Mouse (Mus musculus) heart, postnatal 10 days (tissue): ENCODE data around the gene Apoe. TPM values are rescaled to one million over a fixed set of nuclear protein-coding genes. Genes with fewer than 3 reads are reported as not detected.

Experiments used
- DNase-seq, 2 experiments: peaks; one replicate each; pipeline ENCODE4 v3.0.0; 2021
- intact Hi-C: fragments of 180-260 bp; cut with DNase I; formaldehyde crosslinking; loops from one replicate; pipeline ENCODE4 v1.15.1; 2025
- total RNA-seq, 2 experiments: library from RNA; stranded (reverse); gene quantifications; 2 replicates each; pipeline ENCODE4 v1.2.3; 2021

Gene Apoe
- total RNA-seq, 2 experiments from 2014 or later = 268 to 276 TPM

DNA sequence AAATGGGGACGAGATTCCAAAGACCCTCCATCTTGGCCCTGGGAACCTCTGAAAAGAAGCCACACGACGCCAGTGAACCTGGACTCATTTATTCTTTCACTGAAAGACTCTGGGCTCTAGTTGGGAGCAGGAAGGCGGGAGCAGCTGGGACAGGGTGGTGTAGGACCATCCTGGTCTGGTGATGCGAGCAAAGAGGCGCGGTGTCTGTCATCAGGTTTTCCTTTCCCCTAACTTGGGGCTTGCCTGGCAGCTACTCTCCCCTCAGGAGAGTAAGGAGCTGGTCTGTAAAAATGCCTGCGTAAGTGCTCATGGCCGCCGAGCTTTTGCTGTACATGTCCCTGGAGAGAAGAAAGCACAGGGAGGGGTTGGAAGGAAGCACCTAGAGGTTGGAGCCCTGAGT, 27.5 kb downstream of the Apoe start:
- no peak for DNase-seq

DNA sequence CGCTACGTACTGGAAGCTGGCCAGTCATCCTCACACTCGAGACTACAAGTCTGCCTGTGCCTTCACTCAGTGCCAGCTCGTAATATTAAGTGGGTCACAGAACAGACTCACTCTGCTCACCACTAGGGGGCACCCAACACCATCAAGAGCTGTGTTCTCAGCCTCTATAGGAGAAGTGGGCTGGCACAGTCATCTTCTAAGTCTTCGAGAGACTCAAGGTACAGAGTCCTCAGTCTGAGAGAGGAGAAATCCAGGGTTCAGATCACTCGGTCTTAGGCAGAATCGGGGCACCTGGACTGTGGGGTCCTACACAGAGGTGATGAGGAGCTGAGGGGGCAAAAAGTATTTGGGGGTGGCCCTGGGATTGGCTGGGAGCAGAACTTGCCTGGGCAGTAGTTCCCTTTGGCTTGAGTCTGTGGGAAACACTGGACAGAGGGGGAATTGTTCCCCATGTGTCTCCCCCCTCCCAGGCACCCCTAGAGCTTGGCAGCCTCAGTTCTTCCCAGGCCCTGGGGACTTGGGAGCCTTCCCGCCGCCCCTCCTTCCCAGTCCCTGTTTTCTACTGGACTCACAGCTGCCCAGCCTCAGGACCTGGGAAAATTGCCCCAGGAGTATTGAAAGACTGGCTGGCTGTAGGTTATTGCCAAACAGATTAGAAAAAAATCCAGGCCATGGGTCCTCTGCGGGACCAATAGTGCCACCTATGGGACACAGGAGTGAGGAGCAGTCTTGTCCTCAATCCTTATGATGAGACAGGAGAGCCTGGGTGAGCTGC, 29.9 kb downstream of the Apoe start:
- DNase-seq = peak; percentile 95 to 97
- intact Hi-C loops = loop anchor here (1.0 to 2.0 kb wide), 4 partner anchors 32 to 120 kb away; no protein-coding TSS in a partner anchor

More for the DNA sequence above, 27.5 kb downstream of the Apoe start:
- intact Hi-C loops = no loop called here

DNA sequence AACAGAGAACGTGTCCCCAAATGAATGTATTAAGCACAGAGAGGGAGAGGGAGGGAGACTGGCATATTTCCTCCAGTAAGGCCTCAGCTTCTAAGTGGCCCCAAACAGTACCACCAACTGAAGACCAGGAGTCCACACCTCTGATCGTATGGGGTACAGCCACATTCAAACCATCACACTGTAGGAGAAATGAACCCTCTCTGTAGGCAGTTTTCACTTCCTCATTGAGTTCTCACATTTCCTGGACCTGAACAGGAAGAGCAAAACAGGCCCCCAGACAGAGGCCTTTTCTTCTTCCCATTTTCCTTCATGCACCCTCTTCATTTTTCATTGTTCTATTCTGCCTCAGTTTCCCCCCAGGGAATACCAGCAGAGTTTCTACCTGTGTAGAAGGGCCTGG, 31.6 kb downstream of the Apoe start:
- no peak for DNase-seq
- intact Hi-C loops = no loop called here

DNA sequence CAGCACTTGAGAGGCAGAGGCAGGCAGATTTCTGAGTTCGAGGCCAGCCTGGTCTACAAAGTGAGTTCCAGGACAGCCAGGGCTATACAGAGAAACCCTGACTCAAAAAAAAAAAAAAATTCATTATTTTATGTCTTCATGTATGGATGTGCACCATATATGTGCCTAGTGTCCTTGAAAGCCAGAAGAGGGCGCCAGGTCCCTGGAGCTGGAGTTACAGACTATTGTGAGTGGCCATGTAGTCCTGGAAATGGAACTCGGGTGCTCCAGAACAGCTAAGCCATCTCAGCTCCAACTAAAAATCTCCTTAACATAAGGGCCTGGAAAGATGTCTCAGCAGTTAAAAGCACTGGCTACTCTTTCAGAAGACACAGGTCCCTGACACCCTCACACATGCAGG, 32.2 kb downstream of the Apoe start:
- intact Hi-C loops = loop anchor here (1.0 kb wide), 1 partner anchor 206 kb away; no protein-coding TSS in a partner anchor
- DNase-seq = no peak

DNA sequence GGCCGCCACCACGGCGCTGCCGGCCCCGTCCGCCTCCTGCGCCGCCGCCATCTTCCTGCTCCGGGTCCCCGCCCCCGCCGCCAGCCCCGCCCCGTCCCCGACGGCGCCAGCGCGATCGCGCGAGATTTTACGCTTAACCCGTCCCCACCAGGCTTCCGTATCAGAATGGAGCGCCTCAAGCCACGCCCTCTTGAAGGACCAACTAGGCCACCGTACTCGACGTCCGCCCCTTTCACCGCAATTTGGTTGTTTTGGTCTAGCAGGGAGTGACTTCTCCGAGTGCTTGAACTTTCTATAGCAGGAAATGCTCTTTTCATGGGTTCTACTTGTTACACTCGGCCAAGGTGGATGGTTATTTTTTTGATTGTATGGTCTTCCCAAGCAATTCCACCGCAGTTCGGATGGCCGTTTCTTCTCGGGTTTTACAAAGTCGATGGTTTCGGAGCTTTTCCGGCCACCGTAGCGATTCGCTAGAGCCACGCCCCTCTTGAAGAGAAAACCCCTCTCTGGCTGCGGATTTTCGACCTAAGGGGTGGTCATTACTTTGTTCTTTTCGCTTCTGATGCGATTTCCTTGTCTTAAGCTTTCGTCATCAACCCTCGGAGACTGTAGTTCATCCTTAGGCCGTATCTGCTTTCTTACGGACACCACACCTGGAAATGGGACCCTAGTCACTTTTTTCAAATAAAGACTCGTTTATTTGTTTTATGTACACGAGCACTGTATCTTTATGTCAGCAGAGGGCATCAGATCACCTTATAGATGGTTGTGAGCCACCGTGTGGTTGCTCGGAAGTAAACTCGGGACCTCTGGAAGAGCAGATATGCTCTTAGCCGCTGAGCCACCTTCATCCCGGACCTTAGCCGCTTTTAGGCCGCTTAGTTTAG, 33.8 kb downstream of the Apoe start, which contains the start of gene Clptm1:
Gene Clptm1 (minus strand): TSS at position 79 of the 887 bp plus-strand sequence.
- intact Hi-C loops = no loop called here
- peak; percentile 98 for DNase-seq

DNA sequence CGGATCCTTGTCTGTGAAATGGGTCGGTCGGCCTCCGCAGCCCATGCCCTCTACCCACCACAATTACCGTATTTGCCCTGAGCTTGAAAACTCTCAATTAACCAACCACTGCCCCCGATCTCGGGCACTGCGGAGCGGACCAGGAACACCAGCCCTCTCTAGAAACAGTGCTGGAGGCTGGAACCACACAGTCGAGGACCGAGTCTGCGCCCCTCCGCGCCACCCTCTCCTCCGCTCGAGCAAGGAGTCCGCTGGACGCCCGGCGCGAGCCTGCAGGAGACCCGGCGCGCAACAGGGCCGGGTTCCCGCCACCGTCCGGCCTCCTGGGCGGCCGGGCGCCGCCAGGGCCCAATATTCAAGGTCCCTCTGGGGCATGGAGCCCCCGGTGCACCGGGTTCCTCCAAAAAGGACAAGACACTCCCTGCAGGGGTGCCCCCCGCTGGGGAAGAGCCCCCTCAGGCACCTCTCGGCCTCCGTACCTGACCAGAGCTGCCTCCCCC, 34.5 kb downstream of the Apoe start:
- no peak for DNase-seq
- intact Hi-C loops = no loop called here

DNA sequence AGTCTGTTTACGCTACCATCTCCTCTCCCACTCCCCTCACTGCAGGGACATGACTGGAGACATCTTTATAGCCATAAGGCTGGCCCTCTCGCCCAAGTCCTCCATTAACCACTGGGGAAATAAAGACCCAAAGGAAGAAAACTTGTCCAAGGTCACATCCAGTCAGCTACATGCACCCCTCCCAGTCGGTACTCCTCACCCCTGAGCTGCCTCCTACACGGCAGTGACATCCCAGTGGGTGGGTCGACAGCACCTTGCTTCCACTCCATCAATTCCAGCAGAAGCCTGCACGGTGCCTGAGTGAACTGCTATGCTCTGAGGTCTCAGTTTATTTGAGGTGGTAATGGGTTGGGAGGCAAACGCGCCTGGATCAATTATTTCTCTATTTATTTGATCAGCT, 35.0 kb downstream of the Apoe start:
- intact Hi-C loops = no loop called here

DNA sequence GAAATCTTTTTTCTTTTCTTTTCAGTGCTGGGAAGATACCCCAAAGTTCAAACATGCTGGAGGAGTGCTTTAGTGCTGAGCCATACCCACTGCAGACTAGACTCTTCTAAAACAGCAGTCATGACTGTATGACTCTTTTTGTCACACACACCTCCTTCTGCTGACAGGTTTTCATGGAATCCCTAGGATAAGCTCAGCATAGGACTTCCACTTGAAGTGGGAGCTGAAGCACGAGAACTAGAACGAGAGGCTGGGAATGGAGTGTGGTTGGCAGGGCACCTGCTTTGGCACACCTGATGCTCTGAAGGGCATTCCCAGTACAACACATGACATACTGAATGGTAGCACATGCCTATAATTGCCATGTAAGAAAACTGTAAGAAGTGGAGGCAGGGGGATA, 46.4 kb downstream of the Apoe start:
- intact Hi-C loops = no loop called here
- peak; percentile 84 to 85 for DNase-seq

More for the DNA sequence above, 35.0 kb downstream of the Apoe start:
- no peak for DNase-seq

DNA sequence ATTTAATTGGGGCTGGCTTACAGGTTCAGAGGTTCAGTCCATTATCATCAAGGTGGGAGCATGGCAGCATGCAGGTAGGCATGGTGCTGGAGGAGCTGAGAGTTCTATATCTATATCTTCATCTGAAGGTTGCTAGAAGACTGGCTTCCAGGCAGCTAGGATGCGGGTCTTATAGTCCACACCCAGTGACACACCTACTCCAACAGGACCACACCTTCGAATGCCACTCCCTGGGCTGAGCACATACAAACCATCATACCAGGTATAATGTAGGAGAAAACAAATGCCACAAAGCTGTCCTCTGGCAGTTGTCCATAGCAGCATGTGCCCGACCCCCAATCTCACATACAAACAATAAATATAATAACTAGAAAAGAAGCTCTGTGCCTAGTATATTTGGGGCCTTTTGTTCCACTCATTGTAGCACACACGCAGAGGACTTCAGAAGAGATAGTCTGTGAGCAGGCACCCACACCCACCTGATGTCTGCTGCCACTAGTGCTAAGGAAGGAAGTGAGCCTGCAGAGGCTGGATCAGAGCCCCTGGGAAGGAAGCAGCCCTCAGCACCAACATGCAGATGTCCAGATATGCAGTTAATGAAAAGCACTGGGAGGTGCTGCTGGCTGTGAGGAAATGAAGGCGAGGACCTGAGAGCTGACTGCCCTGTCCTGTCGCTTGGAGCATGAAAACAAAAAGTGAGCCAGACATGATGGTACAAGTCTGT, 47.8 kb downstream of the Apoe start:
- intact Hi-C loops = no loop called here
- DNase-seq = no peak

Other genes starting within 250 kb of the Apoe start
- 10 to 100 TPM; 26.6 to 26.8 TPM for gene Mark4, start 240.4 kb downstream of the Apoe start, total RNA-seq
- 1 to 10 TPM in 1 of 2 experiments, under 1 TPM in 1; 0.81 to 1.0 TPM for gene Exoc3l2, start 235.9 kb downstream of the Apoe start, total RNA-seq
- gene Bloc1s3, start 190.8 kb downstream of the Apoe start, total RNA-seq = 1 to 10 TPM; 2.3 to 3.2 TPM
- 10 to 100 TPM; 43.1 to 53.1 TPM for gene Trappc6a, start 190.8 kb downstream of the Apoe start, total RNA-seq
- gene Nkpd1, start 181.3 kb downstream of the Apoe start, total RNA-seq = not detected
- gene Ppp1r37, start 136.1 kb downstream of the Apoe start, total RNA-seq = 10 to 100 TPM; 43.1 to 46.2 TPM
- not detected for gene Zfp296, start 121.9 kb downstream of the Apoe start, total RNA-seq
- 10 to 100 TPM; 54.5 to 58.0 TPM for gene Gemin7, start 121.6 kb downstream of the Apoe start, total RNA-seq
- gene Clasrp, start 94.7 kb downstream of the Apoe start, total RNA-seq = 10 to 100 TPM; 24.1 to 29.5 TPM
- 10 to 100 TPM in 1 of 2 experiments, 1 to 10 TPM in 1; 9.4 to 12.0 TPM for gene Relb, start 69.8 kb downstream of the Apoe start, total RNA-seq
- gene Clptm1, start 34.2 kb downstream of the Apoe start, total RNA-seq = 100 to 1,000 TPM in 1 of 2 experiments, 10 to 100 TPM in 1; 95.2 to 102 TPM
- under 1 TPM in 1 of 2 experiments, not detected in 1; 0.60 TPM for gene Apoc2, start 21.2 kb downstream of the Apoe start, total RNA-seq
- gene Gm44805, start 17.8 kb downstream of the Apoe start, total RNA-seq = not detected
- not detected for gene Apoc4, start 17.7 kb downstream of the Apoe start, total RNA-seq
- 10 to 100 TPM in 1 of 2 experiments, 1 to 10 TPM in 1; 5.2 to 14.7 TPM for gene Apoc1, start 6.5 kb downstream of the Apoe start, total RNA-seq
- 100 to 1,000 TPM; 129 to 131 TPM for gene Tomm40, start 16.2 kb upstream of the Apoe start, total RNA-seq
- gene Nectin2, start 51.3 kb upstream of the Apoe start, total RNA-seq = 10 to 100 TPM; 43.1 to 45.2 TPM
- 100 to 1,000 TPM; 299 to 317 TPM for gene Bcam, start 71.8 kb upstream of the Apoe start, total RNA-seq
- gene Cblc, start 97.6 kb upstream of the Apoe start, total RNA-seq = under 1 TPM in 1 of 2 experiments, not detected in 1; 0.50 TPM
- 1 to 10 TPM; 5.6 to 5.7 TPM for gene Bcl3, start 123.6 kb upstream of the Apoe start, total RNA-seq
- gene Gm19345, start 152.8 kb upstream of the Apoe start, total RNA-seq = not detected
- not detected for gene Ceacam16, start 162.1 kb upstream of the Apoe start, total RNA-seq
- gene Ceacam19, start 188.8 kb upstream of the Apoe start, total RNA-seq = not detected
- gene Pvr, start 222.0 kb upstream of the Apoe start, total RNA-seq = 10 to 100 TPM; 21.2 to 23.1 TPM